Mouse (Mus musculus) left cerebral cortex, postnatal 25 days (tissue): ENCODE data around the gene Atad5. TPM values are rescaled to one million over a fixed set of nuclear protein-coding genes. Genes with fewer than 3 reads are reported as not detected.

Experiments
- DNase-seq, 2 experiments: peaks; one replicate each; pipeline ENCODE4 v3.0.0; 2022; ENCODE audit warnings: low spot score in 2 of 2, mixed read lengths in 1 of 2
- intact Hi-C: fragments of 180-260 bp; cut with DNase I; formaldehyde crosslinking; loops from one replicate; pipeline ENCODE4 v1.15.1; 2025
- total RNA-seq, 2 experiments: library from RNA; stranded (reverse); gene quantifications; 2 replicates each; pipeline ENCODE4 v1.2.3; 2021

Atad5 gene
- total RNA-seq, 2 experiments from 2014 or later = 2.7 to 3.3 TPM

DNA sequence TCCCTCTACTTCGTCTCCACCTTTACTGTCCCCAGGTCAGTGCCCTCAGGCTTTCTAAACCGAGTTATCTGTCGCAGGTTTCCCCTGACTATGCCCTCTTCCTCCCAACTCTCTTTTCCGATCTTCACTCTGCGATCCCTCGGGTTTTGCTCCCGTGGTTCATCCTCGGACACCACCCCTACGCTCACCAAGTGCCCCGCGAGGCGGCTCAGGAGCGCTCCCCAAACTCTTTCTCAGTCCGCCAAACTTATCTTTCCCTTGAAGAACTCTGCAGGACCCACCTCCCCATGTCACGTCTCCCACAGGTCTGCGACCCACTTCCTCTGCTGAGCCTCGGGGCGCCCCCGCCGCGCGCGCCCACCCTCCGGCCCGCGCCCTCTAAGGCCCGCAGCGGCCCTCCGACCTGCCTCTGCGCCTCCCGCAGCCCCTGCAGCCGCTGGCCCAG, 8.8 kb upstream of the Atad5 start:
- no peak for DNase-seq
- intact Hi-C loops = loop anchor here (5.0 kb wide), 1 partner anchor 38 kb away; no protein-coding TSS in a partner anchor

- intact Hi-C loops = loop anchor here (5.0 kb wide), 1 partner anchor 39 kb away; no protein-coding TSS in a partner anchor
- DNase-seq = peak; percentile 85 to 86
Observed at GRCm38 (mm10) chr11:80080826-80081728, 8.1 kb upstream of the Atad5 start, which contains the start of gene Crlf3. Gene Crlf3 (minus strand): TSS chr11:80080991.

DNA sequence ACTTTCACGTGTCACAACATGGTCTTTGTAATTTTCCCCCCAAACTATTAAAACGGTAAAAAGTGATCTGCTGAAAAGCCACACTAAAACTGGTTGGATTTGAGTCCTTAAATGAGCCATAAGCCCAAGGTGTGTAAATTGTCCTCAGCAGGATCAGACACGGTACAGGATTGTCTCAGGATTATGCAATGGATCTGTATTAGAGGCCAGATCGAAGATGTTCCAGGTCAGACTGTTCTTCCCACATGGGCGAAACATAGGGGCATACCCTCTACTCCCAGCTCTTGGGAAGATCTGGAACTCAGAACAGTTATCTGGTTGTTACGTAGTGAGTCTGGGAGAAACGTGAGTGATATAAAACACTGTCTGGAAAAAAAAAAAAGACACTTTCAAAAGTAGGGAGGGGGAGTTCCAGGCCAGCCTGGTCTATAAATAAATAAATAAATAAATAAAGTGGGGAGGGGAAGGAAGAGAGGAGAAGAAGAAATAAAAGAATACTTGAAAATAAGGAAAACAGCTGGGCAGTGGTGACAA, 7.3 kb upstream of the Atad5 start:
- DNase-seq = no peak
- intact Hi-C loops = loop anchor here (5.0 kb wide), 1 partner anchor 40 kb away; no protein-coding TSS in a partner anchor

GRCm38 (mm10) chr11:80085356-80086055, 3.7 kb upstream of the Atad5 start:
- DNase-seq = no peak
- intact Hi-C loops = loop anchor here (5.0 kb wide), 1 partner anchor 57 kb away; the partner anchor contains the start of gene Tefm

- peak; percentile 82 to 83 for DNase-seq
- intact Hi-C loops = loop anchor here (5.0 kb wide), 1 partner anchor 55 kb away; the partner anchor contains the start of gene Tefm
Observed at GRCm38 (mm10) chr11:80086844-80087243, 2.4 kb upstream of the Atad5 start.

DNA sequence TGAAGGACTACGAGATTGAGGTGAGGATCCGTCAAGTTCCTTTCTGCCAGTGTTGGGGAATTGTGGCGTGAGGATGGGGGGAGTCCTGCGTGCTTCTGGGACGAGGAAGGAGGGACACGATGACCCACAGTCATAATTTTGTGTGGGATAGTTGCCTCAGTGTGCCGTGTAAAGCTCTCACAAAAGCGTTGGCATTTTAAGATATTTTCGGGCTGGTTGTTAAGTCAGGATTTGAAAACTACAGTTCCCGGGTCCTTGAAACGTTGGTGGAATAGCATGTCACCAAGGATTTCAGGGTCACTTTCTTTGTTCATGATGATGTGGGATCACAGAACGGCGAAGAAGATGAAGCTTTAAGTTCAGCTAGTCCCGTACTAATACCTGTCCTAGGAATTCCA, 616 bp downstream of the Atad5 start:
- intact Hi-C loops = loop anchor here (5.0 kb wide), 1 partner anchor 52 kb away; the partner anchor contains the start of gene Tefm
- no peak for DNase-seq

- DNase-seq = no peak
- intact Hi-C loops = no loop called here
Observed at GRCm38 (mm10) chr11:80090555-80091164, 1.5 kb downstream of the Atad5 start.

- intact Hi-C loops = no loop called here
- no peak for DNase-seq
Observed at GRCm38 (mm10) chr11:80098444-80099056, 9.3 kb downstream of the Atad5 start.

- DNase-seq = no peak
- intact Hi-C loops = no loop called here
Observed at GRCm38 (mm10) chr11:80101298-80101697, 12.1 kb downstream of the Atad5 start.

- intact Hi-C loops = no loop called here
- DNase-seq = no peak
Observed at GRCm38 (mm10) chr11:80104407-80104806, 15.2 kb downstream of the Atad5 start.

GRCm38 (mm10) chr11:80116411-80116810, 27.2 kb downstream of the Atad5 start:
- DNase-seq = no peak
- intact Hi-C loops = no loop called here

DNA sequence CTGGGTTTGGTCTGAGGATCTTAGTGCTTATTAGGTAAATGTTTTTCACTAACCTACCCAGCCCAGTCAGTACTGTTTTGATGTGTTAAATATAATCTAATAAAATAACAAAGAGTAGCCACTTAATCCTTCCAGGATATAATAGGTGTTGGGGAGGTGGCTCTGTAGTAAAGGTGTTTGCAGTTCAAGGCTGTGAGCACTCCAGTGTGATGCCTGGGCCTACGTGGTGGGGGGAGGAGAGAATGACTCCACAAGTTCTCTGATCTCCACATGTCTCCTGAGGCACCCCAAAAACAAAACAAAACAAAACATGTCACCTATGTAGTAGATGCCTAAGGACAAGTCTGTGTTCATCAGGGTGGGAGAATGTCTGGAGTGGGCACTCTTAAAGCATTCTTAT, 42.9 kb downstream of the Atad5 start:
- intact Hi-C loops = no loop called here
- no peak for DNase-seq

DNA sequence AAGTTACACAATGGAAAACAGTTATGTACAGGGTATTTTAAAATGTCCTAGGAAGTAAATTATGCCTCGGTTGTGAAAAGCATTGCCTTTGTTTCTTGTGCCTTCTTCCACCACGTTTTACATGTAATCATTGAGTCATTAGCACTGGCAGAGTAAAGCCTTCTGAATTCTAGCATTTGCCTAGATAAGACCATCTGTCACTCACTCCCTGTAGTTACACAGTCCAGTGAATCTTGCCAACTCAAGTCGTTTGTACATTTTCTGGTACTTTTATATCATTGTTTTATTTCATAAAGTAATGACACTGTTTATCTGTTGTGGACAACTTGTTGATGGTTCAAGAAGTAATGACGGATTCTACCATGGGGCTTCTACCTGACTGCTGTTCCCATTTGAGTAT, 45.5 kb downstream of the Atad5 start:
- intact Hi-C loops = no loop called here
- DNase-seq = no peak

DNA sequence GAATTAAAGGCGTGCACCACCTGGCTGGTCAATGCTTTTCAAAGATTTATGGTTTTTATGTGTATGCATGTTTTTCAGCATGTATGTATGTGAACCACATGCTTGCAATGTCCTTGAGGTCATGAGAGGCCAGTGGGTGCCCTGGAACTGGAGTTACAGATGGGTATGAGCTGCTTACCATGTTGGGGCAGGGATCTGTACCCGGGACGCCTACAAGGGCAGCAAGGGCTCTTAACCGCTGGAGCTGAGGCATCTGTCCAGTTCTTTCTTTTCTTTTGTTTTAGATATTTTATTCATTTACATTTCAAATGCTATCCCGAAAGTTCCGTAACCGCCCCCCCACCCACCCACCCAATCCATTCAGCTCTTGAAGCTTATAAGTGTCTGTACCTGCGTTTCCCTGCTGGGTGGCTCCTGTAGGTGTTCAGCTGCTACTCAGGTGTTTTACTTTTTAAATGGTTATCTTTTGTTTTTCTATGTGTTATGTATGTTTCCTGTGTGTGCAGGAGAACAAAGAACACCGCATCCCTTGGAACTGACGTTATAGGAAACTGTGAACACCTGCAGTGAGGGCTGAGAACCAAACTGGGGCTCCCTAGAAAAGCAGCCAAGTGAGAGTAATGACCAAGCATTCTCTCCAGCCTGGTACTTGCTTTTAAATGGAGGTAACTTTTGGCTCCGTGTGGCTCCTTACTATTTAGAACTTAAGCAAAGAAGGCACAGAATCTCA, 46.9 kb downstream of the Atad5 start:
- no peak for DNase-seq
- intact Hi-C loops = no loop called here

DNA sequence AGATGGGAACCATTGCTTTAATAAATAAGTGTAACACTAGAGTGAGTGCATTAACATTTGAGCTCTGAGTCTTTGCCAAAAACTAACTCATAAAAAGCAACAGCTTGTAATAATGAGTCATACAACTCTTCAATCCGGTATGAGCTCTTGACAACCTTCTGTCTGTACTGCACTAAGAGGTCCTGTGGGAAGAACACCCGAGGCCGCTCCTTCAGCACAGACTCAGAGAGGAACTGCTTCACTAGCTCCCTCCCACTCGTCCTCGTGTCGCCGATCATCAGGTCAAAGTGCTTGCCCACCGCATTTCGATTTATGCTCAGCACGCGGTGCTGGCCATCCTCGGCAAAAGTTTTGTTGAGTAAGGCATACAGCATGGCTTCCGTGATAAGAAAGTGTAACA, 47.6 kb downstream of the Atad5 start:
- no peak for DNase-seq
- intact Hi-C loops = no loop called here

GRCm38 (mm10) chr11:80137773-80138172, 48.6 kb downstream of the Atad5 start:
- intact Hi-C loops = no loop called here
- no peak for DNase-seq

DNA sequence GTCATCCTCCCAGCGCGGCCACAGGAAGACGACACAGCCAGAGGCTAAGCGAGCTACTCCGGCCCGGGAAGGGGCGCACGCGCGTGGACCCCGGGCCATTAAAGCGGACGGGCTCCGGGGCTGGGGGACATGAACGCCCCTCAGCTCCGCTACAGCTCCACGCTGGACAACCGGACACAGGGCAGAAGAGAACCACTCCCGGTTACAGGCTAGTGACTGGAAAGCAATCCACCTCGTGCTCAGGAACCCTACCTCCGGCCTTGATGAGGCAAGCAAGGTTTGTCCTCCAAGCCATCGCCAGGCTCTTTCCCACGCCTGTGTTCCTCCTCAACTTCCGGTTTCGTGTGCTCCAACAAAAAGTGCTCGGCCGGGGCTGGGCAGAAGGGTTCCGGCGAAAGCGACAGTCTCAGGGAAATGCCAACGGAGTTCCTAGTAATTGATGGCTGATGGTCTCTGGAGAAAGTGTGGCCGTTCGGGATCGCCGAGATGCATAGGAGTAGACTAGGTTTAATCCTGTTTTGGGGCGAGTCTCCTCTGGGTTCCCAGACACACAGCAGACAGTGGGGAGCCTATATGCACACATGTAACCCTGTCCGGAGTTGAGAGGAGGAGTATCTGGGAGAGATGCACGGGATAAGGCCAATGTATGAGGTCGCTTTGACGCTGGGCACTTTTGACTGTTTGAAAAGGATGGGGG, 52.8 kb downstream of the Atad5 start, which contains the start of gene Tefm:
Gene Tefm (minus strand): TSS at position 351 of the 697 bp plus-strand sequence.
- intact Hi-C loops = loop anchor here (5.0 kb wide), 2 partner anchors 55 to 100 kb away; partner anchors contain the start of gene Atad5

GRCm38 (mm10) chr11:80142872-80143271, 53.7 kb downstream of the Atad5 start:
- no peak for DNase-seq
- intact Hi-C loops = loop anchor here (5.0 kb wide), 2 partner anchors 56 to 101 kb away; partner anchors contain the start of gene Atad5

More for the DNA sequence above, 52.8 kb downstream of the Atad5 start, which contains the start of gene Tefm:
- DNase-seq = peak; percentile 75 to 88
